Mouse (Mus musculus) olfactory bulb, adult 2 months (tissue): ENCODE results near the gene Oas2.

Experiments used
- CTCF ChIP-seq: fragments of 200-500 bp; IDR thresholded peaks from 2 replicates; pipeline ENCODE4 v1.5.1; 2012; ENCODE audit warnings: low read depth, mild to moderate bottlenecking, low read length, moderate library complexity; ENCODE audit not compliant: insufficient read depth
- POLR2A ChIP-seq: fragments of 200-500 bp; IDR thresholded peaks from 2 replicates; pipeline ENCODE4 v1.6.1; 2012; ENCODE audit warnings: mild to moderate bottlenecking, low read depth, low read length, moderate library complexity; ENCODE audit not compliant: insufficient read depth

- TF ChIP-seq CTCF (no peak), POLR2A (no peak)
Measured at GRCm38 (mm10) chr5:120751206-120751605, 1.6 kb upstream of the Oas2 start.
